Mouse (Mus musculus): ENCODE results near the gene Rpl35a. TPM values are rescaled to one million over a fixed set of nuclear protein-coding genes. Genes with fewer than 3 reads are reported as not detected.

Gene Rpl35a
- total RNA-seq (2014; fragmentation: Nextera tagmentation) = 632 and 642 TPM in 2 replicates
- total RNA-seq (2017) = 1,492 and 1,659 TPM in 2 replicates
- polyA plus RNA-seq (2012) = 133 and 159 TPM in 2 replicates

GRCm38 (mm10) chr16:33056095-33056785 lies at the start of gene Rpl35a, which contains the start of gene Iqcg:
TSS of gene Rpl35a (plus strand) at chr16:33056453.
TSS of gene Iqcg (minus strand) at chr16:33056218.
- Histone ChIP-seq H3K4me1 (ENCODE audit: insufficient read depth, low read depth, low read length) (peaks cover 40% of the 10 kb centered on the region), H3K36me3 (replicated peaks) (peaks cover 35% of the 10 kb centered on the region), H3K4me3 (ENCODE audit: low read depth, low read length) (peak within 1 kb of the TSS; percentile 95), H3K9me3 (replicated peaks) (no peaks in the 10 kb centered on the region), H3K27me3 (ENCODE audit: insufficient read depth, low read length) (peaks cover 13% of the 10 kb centered on the region)
- DNase-seq (ENCODE audit: low spot score) (peak; percentile 64), ATAC-seq (ENCODE audit: extremely low read depth, insufficient number of reproducible peaks, low FRiP score, poor library complexity, severe bottlenecking) (peak; percentile 78)
- TF ChIP-seq TAL1 (conservative IDR thresholded peaks at IDR 0.05; ENCODE audit: low read depth, low read length) (no peak), POLR2AphosphoS5 (IDR thresholded peaks at IDR 0.05; ENCODE audit: insufficient replicate concordance, low read depth, low read length) (0 out of 2 replicates have a peak, but pooled peaks have one; percentile 50)

- H3K36me3 ChIP-seq (replicated peaks) = peaks cover 79% of the 10 kb centered on the region
- no peak for TF ChIP-seq TAL1 (conservative IDR thresholded peaks at IDR 0.05; ENCODE audit: low read depth, low read length)
- TF ChIP-seq CTCF (IDR thresholded peaks at IDR 0.05; ENCODE audit: low read depth, low read length) = no peak
- TF ChIP-seq GATA1 (IDR thresholded peaks at IDR 0.05; ENCODE audit: borderline replicate concordance, low read length) = no peak
- no peak for TF ChIP-seq POLR2AphosphoS5 (IDR thresholded peaks at IDR 0.05; ENCODE audit: insufficient replicate concordance, low read depth, low read length)
- no peak for TF ChIP-seq GATA2 (IDR thresholded peaks at IDR 0.05; ENCODE audit: borderline replicate concordance, low read depth, low read length)
- no peaks in the 10 kb centered on the region for H3K9me3 ChIP-seq (replicated peaks)
- no peak for DNase-seq (ENCODE audit: low spot score)
- no peak overlapping the region for H3K4me3 ChIP-seq (ENCODE audit: low read depth, low read length)
- H3K4me1 ChIP-seq (ENCODE audit: insufficient read depth, low read depth, low read length) = no peaks in the 10 kb centered on the region
- H3K27me3 ChIP-seq (ENCODE audit: insufficient read depth, low read length) = no peaks in the 10 kb centered on the region; the same call in 1 of the 2 replicates
- no peak for ATAC-seq (ENCODE audit: extremely low read depth, insufficient number of reproducible peaks, low FRiP score, poor library complexity, severe bottlenecking)
Observed at GRCm38 (mm10) chr16:33006888-33007287, 49.4 kb upstream of the Rpl35a start.

GRCm38 (mm10) chr16:33007436-33007835 lies 48.8 kb upstream of the Rpl35a start:
- no peaks in the 10 kb centered on the region for H3K4me1 ChIP-seq (ENCODE audit: insufficient read depth, low read depth, low read length)
- H3K36me3 ChIP-seq (replicated peaks) = peaks cover 79% of the 10 kb centered on the region
- H3K27me3 ChIP-seq (ENCODE audit: insufficient read depth, low read length) = no peaks in the 10 kb centered on the region; the same call in 1 of the 2 replicates
- no peak overlapping the region for H3K4me3 ChIP-seq (ENCODE audit: low read depth, low read length)
- DNase-seq (ENCODE audit: low spot score) = no peak
- TF ChIP-seq GATA2 (IDR thresholded peaks at IDR 0.05; ENCODE audit: borderline replicate concordance, low read depth, low read length) (no peak), POLR2AphosphoS5 (IDR thresholded peaks at IDR 0.05; ENCODE audit: insufficient replicate concordance, low read depth, low read length) (no peak), TAL1 (conservative IDR thresholded peaks at IDR 0.05; ENCODE audit: low read depth, low read length) (no peak), CTCF (IDR thresholded peaks at IDR 0.05; ENCODE audit: low read depth, low read length) (no peak), GATA1 (IDR thresholded peaks at IDR 0.05; ENCODE audit: borderline replicate concordance, low read length) (no peak)
- no peak for ATAC-seq (ENCODE audit: extremely low read depth, insufficient number of reproducible peaks, low FRiP score, poor library complexity, severe bottlenecking)
- H3K9me3 ChIP-seq (replicated peaks) = no peaks in the 10 kb centered on the region

GRCm38 (mm10) chr16:33010166-33010565 lies 46.1 kb upstream of the Rpl35a start:
- H3K9me3 ChIP-seq (replicated peaks) = no peaks in the 10 kb centered on the region
- no peak for DNase-seq (ENCODE audit: low spot score)
- no peaks in the 10 kb centered on the region for H3K4me1 ChIP-seq (ENCODE audit: insufficient read depth, low read depth, low read length)
- no peaks in the 10 kb centered on the region; the same call in 1 of the 2 replicates for H3K27me3 ChIP-seq (ENCODE audit: insufficient read depth, low read length)
- no peak overlapping the region for H3K4me3 ChIP-seq (ENCODE audit: low read depth, low read length)
- H3K36me3 ChIP-seq (replicated peaks) = peaks cover 90% of the 10 kb centered on the region
- TF ChIP-seq GATA1 (IDR thresholded peaks at IDR 0.05; ENCODE audit: borderline replicate concordance, low read length) (no peak), GATA2 (IDR thresholded peaks at IDR 0.05; ENCODE audit: borderline replicate concordance, low read depth, low read length) (no peak)
- ATAC-seq (ENCODE audit: extremely low read depth, insufficient number of reproducible peaks, low FRiP score, poor library complexity, severe bottlenecking) = no peak

GRCm38 (mm10) chr16:33013801-33014200 lies 42.5 kb upstream of the Rpl35a start:
- no peak for TF ChIP-seq POLR2AphosphoS5 (IDR thresholded peaks at IDR 0.05; ENCODE audit: insufficient replicate concordance, low read depth, low read length)
- TF ChIP-seq TAL1 (conservative IDR thresholded peaks at IDR 0.05; ENCODE audit: low read depth, low read length) = no peak
- TF ChIP-seq GATA1 (IDR thresholded peaks at IDR 0.05; ENCODE audit: borderline replicate concordance, low read length) = no peak
- no peak for TF ChIP-seq GATA2 (IDR thresholded peaks at IDR 0.05; ENCODE audit: borderline replicate concordance, low read depth, low read length)
- no peak for TF ChIP-seq CTCF (IDR thresholded peaks at IDR 0.05; ENCODE audit: low read depth, low read length)
- H3K36me3 ChIP-seq (replicated peaks) = peaks cover 80% of the 10 kb centered on the region
- ATAC-seq (ENCODE audit: extremely low read depth, insufficient number of reproducible peaks, low FRiP score, poor library complexity, severe bottlenecking) (no peak), DNase-seq (ENCODE audit: low spot score) (no peak)
- no peaks in the 10 kb centered on the region; the same call in 1 of the 2 replicates for H3K27me3 ChIP-seq (ENCODE audit: insufficient read depth, low read length)
- peaks cover 3% of the 10 kb centered on the region; the same call in 1 of the 2 replicates for H3K4me1 ChIP-seq (ENCODE audit: insufficient read depth, low read depth, low read length)
- H3K9me3 ChIP-seq (replicated peaks) = no peaks in the 10 kb centered on the region
- no peak overlapping the region for H3K4me3 ChIP-seq (ENCODE audit: low read depth, low read length)

GRCm38 (mm10) chr16:33014921-33015320 lies 41.3 kb upstream of the Rpl35a start:
- ATAC-seq (ENCODE audit: extremely low read depth, insufficient number of reproducible peaks, low FRiP score, poor library complexity, severe bottlenecking) (no peak), DNase-seq (ENCODE audit: low spot score) (no peak)
- no peak for TF ChIP-seq POLR2AphosphoS5 (IDR thresholded peaks at IDR 0.05; ENCODE audit: insufficient replicate concordance, low read depth, low read length)
- TF ChIP-seq CTCF (IDR thresholded peaks at IDR 0.05; ENCODE audit: low read depth, low read length) = no peak
- no peak for TF ChIP-seq GATA2 (IDR thresholded peaks at IDR 0.05; ENCODE audit: borderline replicate concordance, low read depth, low read length)
- TF ChIP-seq GATA1 (IDR thresholded peaks at IDR 0.05; ENCODE audit: borderline replicate concordance, low read length) = no peak
- TF ChIP-seq TAL1 (conservative IDR thresholded peaks at IDR 0.05; ENCODE audit: low read depth, low read length) = no peak
- Histone ChIP-seq H3K27me3 (ENCODE audit: insufficient read depth, low read length) (no peaks in the 10 kb centered on the region; the same call in 1 of the 2 replicates), H3K36me3 (replicated peaks) (peaks cover 74% of the 10 kb centered on the region), H3K4me3 (ENCODE audit: low read depth, low read length) (no peak overlapping the region), H3K9me3 (replicated peaks) (no peaks in the 10 kb centered on the region), H3K4me1 (ENCODE audit: insufficient read depth, low read depth, low read length) (peaks cover 3% of the 10 kb centered on the region; the same call in 1 of the 2 replicates)

All from G1E (cell line).